Mouse (Mus musculus) cerebellum, postnatal 10 days (tissue): ENCODE data around the gene Gm10188.

Experiments used
- DNase-seq, 2 experiments: peaks; one replicate each; pipeline ENCODE4 v3.0.0; 2021; ENCODE audit warnings: mixed read lengths in 2 of 2

The Gm10188 gene

DNA sequence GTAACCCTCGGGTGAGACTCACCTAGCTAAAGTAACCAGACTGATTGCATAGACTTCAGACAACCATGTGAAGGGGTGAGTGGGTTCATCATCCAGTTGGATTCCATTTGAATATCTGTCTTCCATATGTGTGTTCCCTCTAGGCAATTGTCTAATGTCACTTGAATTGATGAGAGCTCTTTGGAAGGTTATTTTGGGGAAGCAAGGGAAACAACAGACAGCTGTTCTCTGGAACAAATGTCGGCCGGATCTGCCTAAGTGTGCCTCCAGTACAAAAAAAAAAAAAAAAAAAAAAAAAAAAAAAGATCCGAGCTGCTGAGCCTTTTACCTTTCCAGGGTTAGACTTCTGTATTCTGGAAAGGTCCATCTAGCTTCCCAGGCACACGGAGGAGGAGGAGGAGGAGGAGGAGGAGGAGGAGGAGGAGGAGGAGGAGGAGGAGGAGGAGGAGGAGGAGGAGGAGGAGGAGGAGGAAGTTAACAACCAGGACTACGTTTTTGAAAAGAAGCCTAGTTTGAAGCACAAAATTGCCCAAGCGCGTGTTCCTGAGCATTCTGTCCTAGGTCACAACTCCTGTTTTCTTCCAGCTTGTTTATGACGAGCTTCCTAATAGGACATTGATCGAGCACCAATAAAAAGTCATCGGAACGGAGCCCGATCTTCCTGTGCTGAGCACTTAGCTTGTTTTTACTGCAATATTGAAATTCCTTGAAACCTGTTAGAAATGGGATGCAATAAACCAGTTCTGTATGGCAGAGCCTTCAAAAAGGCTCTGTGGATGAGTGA is 3.1 kb downstream of the Gm10188 start:
- no peak for DNase-seq

DNA sequence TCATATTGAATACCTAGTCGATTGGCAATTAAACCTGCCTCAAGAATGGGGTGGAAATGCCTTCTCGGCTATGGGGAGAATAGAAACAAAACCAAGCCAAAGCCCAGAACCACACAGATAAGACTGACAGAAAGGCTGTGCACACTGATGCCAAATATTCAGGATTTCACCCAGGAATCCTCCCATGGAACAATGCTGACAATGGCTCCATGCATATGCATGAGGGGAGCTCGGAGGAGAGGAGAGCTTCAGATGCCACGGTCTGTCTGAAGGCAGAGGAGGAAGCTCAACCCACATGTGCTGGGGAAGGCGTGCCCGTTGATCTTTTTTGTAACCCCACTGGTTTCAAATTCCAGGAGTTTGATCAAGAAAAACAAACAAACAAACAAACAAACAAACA is 7.4 kb downstream of the Gm10188 start:
- no peak for DNase-seq

DNA sequence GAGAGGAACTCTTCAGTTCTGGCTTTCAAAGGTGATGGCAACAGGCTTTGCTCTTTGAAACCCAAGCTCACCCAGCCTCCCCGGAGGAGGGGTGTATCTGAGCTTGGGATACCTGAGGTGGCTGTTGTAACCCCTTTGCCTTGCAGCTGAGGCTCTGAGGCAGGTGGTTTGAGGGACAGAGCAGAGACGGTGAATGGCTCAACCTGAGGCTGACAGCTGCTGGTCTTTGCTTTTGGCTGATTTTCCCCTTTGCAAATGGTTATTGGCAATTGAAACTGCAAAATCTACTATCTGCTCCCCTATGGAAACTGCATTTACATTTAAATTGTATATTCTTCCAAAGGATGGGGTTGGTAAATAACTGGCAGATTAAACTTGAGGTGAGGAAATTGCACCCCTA is 7.9 kb downstream of the Gm10188 start:
- no peak for DNase-seq

DNA sequence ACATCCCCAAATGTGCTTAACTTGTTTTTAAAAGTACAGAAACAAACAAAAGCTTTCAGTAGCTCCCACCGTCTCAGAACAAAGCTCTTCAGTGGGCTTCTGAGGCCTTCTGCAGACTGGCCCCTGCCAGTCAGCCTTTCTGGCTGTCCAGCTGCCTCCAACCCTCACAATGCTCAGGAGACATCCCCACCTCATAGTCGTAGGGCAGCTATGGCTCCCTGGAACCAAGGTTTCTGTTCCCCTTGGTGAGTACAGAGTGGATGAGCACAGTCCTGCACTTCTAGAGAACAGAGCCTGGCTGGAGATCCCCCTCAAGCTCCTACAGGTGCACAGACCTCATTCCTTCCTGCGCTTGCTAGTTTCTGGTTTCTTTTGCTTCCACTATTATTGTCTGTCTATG is 13.3 kb downstream of the Gm10188 start:
- no peak for DNase-seq

DNA sequence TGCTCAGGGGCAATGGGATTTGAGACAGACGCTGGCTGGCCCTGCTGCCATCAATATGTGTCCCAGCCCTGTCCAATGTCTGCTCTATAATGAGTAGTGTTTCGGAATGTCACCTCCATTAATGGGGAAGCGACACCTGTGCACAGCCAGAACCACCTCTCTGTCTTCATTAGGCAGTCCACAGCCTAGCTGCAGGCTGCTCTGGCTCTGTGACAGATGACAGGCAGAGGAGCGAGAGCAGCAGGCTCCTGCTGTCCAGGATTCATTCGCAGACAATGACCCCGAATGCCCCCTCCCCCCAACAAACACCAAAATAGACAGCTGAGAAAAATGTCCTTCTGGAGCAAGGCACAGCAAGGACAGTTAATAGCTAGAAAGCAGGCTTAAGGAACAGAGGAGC is 16.5 kb downstream of the Gm10188 start:
- peak; percentile 77 to 81 for DNase-seq

DNA sequence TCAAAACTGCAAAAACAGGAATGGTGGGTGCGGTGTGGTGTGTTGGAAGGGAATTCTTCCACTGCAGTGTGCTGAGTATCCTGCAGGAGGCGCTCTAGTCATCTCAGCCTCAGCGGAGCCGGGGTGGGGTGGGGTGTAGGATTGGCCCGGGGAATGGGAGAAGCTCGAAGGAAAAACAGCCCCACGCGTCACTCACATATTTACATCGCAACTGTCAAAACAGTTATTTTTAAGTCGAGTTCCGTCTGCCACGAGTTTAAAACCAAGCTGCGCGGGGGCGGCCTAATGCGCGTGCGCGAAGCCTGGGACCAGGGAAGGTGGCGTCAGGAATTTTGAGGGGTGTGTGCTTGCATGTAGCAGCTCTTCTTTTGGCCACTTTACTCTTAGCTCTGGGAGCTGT is 17.3 kb downstream of the Gm10188 start:
- peak; percentile 72 to 84 for DNase-seq

DNA sequence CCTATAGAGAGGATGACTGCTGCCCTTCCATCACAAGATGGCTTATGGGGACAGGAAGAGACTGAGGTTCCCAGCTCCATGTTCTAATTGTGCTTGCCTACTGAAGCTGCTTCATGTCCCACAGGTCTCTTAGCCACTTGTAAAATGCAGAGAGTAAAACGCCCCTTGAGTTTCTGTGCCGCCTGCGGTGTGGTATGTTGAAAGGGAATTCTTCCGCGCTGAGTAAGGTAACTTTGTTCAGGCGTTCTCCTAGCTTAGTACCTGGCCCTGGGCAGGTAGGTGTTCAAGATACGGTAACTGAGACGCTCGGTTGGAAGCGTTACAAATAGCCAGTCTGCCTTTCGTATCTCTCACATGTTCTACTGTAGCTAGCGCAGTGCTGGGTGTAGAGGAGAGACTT is 17.9 kb downstream of the Gm10188 start:
- DNase-seq = no peak

DNA sequence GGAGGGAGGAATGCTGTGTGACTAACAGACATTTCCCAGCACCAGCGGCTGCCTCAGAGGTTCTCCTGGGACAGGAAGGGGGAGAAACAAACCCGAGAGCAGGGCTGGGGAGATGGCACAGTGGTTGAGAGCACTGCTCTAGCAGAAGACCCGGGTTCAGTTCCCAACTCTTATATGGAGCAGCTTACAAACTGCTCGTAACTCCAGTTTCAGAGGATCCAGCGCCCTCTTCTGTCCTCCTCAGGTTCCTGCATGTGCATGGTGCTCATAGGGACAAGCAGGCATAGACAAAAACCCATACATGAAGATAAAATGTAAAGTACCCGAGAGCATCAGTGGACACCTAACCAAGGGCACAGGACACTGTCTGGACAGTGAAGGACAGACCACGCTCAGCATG is 18.6 kb downstream of the Gm10188 start:
- DNase-seq = peak; percentile 67 to 70

DNA sequence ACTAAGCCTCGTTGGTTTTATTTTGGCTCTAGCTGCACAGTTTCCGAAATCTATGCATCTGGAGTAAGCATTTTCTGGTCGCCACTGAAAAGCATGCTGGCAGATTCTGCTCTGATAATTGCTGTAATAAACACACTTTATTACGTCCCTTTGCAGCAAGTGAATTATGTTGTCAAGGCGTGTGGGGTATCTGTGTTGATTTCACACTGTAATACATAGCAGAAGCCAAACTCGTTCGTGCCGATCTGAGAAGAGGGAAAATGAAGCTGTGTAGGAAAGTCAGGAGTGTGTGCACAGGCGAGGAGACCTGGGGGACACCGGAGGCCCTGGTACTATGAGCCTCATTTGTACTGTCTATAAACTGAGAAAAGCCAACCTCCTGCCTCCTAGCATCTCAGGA is 20.2 kb downstream of the Gm10188 start:
- DNase-seq = no peak

DNA sequence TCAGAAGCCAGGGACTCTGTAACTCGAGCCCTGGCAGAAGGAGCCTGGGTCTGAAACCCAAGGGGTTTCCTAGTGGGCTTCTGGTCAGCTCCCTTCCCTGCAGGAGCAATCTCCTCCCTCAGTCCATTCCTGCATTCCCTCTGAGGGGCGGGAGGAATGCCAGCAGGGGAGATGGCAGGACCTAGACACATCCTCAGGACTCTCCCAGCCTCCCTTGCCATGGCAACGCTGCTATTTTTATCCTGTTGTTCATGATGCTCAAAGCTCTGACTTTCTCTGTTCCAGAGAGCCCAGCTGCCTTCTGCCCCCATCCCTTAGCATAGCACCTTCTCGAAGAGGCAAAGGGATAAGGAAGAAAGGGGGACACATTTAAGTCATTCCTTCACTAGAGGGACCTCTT is 21.4 kb downstream of the Gm10188 start:
- DNase-seq = peak; percentile 87 to 88

DNA sequence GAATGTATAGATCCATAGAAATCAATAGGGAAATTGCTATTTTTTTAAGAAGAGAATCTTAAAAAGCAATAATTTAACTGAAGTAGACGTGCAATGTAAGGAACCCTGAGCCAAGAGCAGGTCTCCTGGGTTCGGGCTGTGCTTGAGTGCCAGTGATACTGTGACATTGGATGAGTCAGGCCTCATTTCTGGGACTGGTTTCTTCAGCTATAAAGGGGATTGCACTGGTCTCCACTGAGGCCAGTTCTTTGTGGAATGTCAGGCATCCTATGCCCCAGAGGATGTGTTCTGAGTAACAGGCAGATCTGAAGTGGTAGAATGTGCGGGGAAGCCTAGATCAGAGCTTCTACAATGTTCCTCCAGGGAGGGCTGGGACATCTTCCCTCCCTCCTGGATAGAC is 22.7 kb downstream of the Gm10188 start:
- DNase-seq = no peak

DNA sequence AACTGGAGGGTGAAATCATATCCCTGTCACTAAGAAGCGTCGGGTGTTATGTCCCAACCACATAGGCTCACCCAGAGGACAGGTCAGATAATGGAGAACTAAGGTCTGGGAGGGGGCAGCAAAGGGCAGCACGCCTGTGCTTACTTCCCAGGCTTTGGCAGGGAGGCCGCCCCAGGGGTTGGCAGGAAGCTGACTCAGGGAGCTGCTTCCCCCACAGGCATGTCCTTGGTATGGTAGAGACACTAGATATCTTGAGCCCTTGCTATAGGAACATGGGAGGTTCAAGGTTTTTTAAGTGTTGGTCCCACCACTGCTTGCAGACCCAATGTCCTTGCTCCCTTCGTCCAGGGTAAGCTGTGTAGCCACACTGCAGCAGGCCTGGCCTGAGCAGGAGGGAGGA is 23.6 kb downstream of the Gm10188 start:
- no peak for DNase-seq

DNA sequence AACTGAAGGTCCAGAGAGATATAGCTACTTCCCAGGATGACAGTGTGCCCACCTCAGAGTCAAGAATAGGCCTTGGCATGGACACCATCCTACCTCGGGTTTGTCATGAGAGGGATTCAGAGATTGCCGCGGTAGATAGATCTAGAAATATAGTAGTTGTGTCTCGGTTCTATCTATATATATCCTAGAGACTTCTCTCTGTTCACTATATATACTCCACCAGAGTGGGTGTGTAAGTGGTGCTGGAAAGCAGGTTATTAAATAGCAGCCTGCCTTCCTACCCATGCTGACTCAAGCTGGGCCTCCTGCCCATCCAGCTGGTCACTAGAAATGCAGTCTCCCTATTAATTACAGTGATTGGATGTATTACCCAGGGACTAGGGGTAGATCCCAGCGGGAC is 26.8 kb downstream of the Gm10188 start:
- DNase-seq = peak in 1 of 2 experiments; percentile 70

DNA sequence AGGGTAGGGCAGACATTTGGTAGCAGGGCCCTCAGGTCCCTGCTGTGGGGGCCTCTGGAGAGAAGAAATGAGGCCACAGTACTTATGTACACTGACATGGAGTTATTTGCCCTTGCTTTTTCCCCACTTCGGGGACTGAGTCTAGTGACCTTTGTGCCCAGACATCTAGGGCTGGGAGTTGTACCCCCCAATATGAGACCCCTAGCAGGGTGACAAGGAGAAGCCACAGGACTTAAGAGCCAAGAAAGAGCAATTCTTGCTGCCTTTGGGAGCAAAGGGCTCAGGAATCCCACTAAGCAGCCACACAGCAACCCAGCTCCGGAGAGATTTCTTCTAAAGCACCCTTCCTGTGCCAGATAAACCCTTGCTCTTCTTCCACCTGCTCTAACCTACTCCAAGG is 27.6 kb downstream of the Gm10188 start:
- no peak for DNase-seq

DNA sequence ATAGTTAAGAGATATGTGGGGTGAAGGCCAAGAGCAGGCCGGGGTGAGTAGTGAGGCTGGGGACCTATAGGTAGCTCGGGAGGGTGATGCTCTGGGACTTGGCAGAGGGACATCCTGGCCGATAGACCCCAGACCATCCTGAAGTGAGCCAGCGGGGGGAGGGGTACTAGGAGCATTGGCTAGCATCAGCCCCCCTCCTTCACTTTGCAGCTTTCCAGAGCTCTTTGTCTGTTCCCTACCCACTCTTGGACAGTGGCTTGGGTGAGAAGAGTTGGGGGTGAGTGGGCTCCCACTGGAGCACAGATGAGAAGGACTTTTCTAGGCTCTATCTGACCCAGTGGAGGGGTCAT is 28.1 kb downstream of the Gm10188 start:
- DNase-seq = peak; percentile 75 to 79

DNA sequence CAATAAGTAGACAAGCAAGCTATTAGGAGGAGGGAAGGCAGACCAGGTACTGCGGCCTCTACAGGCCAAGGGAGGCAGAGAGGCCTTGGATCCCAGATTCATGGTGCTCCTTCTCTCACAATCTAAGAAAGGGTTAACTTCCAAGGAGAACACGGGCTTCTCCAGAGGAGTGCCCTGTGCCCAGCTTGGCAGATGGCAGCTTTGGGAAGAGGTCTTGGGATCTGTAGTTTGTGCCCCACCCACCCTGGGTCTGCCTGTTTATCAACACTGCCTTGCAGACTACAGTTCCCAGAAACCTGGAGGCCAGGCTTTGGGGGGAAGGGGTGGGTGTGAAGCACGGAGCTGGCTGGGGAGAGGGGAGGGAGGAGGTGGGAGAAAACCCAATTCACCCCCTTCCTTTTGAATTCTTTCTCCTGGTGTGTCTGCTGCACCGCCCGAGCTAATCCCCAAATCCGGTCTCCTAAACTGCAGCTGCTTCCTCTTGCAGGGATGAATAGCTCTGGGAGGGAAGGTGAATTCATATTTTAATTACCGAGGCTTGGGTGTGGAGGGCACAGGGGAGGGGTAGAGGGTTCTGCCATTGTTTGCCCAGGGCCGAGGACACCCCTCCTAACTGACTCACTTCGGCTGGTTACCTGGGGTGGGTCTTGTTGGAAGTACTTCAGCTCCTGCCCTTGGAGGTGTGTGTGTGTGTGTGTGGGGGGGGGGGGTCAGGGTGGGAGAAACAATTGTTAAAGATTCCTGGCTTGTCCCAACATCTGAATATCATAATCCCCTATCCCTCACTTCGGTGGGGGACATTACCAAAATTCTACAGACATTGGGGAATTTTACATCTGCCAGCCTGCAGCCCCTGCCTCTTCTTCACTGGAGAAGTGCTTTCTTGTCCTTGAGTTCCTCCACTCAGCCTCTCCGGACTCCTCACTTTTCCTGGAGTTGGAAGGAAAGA is 28.7 kb downstream of the Gm10188 start:
- DNase-seq = peak; percentile 95 to 97

DNA sequence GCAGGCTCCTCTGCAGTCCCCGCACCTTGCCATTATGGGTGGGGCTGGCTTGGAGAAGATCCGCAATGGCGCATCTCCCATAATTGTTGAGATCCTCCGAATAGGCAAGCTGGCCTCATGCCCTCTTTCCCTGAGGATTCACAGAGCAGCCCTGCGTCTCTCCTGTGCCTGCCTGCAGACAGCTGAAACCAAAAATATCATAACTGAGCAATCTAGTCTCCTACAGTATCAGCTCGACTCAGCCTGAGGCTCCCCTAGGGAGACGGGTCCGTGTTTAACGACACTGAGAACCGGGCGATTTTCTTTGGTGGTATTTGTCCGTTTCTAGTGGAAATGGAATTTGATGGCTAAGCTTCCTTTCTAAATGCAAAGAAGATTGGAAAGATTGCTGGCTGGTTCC is 29.6 kb downstream of the Gm10188 start:
- DNase-seq = peak; percentile 77 to 81

DNA sequence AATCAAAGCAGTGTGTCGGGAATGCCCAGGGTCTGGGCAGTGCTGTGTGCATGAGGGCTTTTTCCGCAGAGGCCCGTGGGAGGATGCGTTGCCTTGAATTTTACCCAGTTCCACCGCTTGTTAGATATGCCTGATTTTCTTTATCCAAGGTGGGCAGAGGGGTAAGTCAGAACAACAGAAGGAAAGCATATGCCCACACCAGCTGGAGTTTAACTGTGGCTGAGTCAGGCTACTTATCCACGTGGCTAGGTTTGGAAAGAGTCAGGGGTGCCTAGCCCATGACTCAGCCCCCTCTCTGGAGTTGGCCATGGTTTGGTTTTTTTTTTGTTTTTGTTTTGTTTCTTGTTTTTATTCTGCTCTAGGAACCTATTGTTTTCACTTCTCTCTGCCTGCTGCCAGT is 30.3 kb downstream of the Gm10188 start:
- DNase-seq = no peak

DNA sequence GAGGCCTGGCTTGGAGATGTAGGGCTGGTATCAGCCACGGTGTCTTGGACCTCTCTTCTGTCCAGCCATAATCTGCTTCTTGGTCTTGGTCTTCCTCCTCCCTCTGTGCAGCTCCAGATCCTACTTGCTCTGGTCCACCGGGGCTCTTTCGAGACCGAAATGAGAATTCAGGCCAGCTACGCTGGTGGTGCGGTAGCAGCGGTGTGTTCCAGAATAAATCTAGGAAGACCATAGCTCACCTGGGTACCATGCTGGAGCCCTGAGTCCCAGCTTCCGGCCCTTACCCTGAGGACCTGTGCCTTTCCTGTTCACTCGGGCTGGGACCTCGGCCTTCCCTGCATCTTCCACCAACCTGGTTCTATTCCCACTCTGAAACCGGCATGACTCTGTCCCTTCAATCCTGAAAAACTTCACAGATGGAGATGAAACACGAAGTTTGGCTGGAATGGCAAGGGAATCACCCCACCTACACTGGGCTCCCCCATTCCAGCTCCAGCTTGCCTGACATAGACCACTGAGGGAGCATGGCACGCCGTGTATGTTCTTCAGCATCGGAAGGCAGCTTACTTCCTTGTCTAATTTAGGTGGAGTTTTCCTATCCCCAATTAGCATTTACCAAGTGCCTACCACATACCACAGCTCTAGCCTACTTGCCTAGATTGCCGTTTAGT is 31.0 kb downstream of the Gm10188 start:
- DNase-seq = peak in 1 of 2 experiments; percentile 8

DNA sequence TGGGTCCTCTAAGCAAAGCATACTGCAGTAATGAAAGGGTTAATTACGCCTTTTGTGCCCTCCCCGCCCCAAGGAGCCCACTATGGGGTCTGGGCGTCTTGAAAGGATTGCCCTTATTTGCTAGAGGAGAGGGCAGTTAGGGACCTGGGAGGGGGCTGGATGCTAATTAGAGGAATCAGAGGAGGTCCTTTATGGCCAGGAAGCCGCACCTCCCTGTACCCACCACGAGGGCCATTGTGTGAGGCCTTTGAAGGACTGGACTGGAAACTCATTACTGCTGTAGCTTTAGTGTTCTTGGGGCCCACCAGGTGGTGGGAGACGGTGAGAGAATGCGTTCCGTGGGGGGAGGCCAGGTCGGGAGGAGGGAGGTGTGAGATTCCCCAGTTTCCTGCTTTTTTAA is 31.9 kb downstream of the Gm10188 start:
- peak in 1 of 2 experiments; percentile 33 for DNase-seq

DNA sequence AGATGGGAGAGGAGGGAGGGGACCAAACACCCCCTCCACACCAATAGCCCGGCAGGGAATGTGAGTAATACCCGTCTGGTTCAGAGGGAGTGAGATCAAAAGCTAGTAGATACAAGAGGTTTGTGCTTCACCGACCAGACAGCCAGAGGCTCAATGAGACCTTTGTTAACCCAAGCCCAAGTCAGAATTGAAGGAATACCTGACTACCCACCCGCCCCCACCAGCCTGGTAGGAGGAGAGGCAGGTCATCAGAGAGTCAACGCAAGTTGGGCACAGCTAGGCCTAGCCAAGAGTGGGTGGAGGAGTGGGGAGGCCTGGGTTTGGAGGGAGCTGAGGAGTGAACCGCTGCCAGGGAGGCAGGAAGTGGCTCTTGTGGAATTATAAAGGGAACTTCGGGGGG is 33.2 kb downstream of the Gm10188 start:
- DNase-seq = peak in 1 of 2 experiments; percentile 19

DNA sequence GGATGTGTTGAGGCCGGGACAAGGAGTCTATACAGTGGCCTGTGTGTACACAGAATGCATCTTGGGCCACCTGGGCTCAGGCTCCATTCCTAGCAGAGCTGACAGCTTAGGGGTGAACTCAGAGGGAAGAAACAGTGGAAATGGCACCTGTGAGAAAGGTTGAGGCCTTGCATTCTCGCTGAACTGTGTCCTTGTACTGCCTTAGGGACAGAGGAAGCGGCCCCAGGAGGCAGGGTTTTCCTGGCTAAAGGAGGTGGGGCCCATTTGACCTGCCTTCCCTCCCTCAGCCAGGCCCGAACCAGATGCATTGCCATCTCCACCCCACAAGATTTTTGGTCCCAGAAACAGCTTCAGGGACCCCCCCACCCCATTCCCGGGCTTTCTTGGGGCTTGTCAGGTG is 33.9 kb downstream of the Gm10188 start:
- DNase-seq = peak in 1 of 2 experiments; percentile 14

DNA sequence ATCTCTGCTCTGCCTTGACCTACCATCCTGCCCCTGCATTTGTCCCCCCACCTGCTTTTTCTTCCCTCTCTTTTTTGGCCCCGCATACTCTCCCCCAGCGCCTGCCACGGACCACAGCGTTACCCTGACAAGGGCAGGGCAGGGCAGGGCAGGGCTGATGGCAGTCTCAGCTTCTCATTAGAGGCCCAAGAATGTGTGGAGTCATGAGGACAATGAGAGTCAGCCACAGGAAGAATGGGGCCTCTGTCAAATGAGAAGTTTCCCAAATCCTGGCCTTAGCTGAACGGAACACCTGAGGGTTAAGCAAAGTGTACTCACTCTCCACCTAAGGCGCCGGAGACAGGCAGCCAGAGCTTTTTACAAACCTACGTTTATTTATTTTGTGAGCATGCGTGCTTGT is 34.5 kb downstream of the Gm10188 start:
- peak in 1 of 2 experiments; percentile 5 for DNase-seq
